Mouse (Mus musculus): ENCODE data around the gene Sema4b. TPM values are rescaled to one million over a fixed set of nuclear protein-coding genes. Genes with fewer than 3 reads are reported as not detected.

The Sema4b gene
- total and polyA plus RNA-seq, 3 experiments, result 1.5 to 9.4 (median 6.7) TPM

DNA sequence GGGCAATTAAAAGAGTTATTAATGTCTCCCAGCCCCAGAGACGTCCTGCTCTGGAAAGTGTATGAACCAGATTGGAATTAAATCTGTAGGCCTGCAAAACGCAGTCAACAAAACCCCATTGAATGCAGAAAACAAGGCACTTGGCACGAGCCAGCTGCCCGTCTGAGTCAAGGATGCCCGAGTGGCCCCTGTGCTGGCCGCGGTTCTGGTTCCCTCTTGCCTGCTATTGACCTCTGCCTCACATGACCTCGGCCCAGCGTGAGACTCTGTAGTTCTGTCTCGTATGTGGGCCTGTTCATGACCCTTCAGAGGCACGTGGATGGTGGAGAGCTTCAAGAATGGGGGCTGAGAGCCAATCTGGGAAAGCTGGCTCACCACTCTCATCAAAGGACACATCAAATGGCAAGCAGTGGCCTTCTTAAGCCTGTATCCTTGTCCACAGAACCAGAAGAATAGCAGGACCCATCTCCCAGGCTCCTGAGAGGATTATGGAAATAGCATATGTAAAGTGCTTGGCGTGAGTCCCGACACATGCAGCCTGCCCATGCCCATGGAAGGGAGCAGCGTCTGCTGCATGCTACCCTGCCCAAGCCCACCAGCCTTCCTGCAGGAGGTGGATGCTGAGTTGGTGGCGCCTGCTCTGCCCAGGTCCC is 15.4 kb downstream of the Sema4b start:
- no peak for DNase-seq (ENCODE audit: extremely low read depth)
- peaks cover 64% of the 10 kb centered on the region for H3K79me2 ChIP-seq (replicated peaks; ENCODE audit: control insufficient read depth, extremely low read depth, insufficient read depth, poor library complexity, severe bottlenecking)
- no peak overlapping the region for H3K9ac ChIP-seq (ENCODE audit: insufficient read depth, low read depth)
- H3K27me3 ChIP-seq (replicated peaks), result no peaks in the 10 kb centered on the region
- peaks cover 55 to 91% of the 10 kb centered on the region in 2 experiments for H3K4me1 ChIP-seq (ENCODE audit: control insufficient read depth in 1 of 2, insufficient read depth in 2 of 2)
- dilution Hi-C loops (cut with MboI; ENCODE audit: extremely low pct_ligation_motif_present, extremely low pct_unique_long_range_greater_than_20kb, low sequenced_read_pairs) (no loop called here), in situ Hi-C loops (cut with MboI; ENCODE audit: low pct_ligation_motif_present, low pct_unique_long_range_greater_than_20kb, low sequenced_read_pairs) (no loop called here)
- no peak overlapping the region for H3K4me3 ChIP-seq (replicated peaks in 1 of 3; ENCODE audit: low read depth in 2 of 3, low read length in 2 of 3, poor library complexity in 1 of 3)
- H3K4me2 ChIP-seq (ENCODE audit: insufficient read depth, low read depth, poor library complexity, severe bottlenecking), result no peak overlapping the region
- peak overlapping the region; percentile 6; the same call in 1 of the 2 replicates for H3K27ac ChIP-seq (ENCODE audit: insufficient read depth, low read depth)
- TF ChIP-seq ZMIZ1 (IDR thresholded peaks at IDR 0.05; ENCODE audit: low read depth, low read length) (no peak), MAZ (IDR thresholded peaks at IDR 0.05; ENCODE audit: low read depth, low read length) (no peak), JUN (IDR thresholded peaks at IDR 0.05; ENCODE audit: insufficient read depth, low read depth, low read length) (no peak), MAFK (IDR thresholded peaks at IDR 0.05; ENCODE audit: insufficient replicate concordance, low read length) (no peak), UBTF (IDR thresholded peaks at IDR 0.05; ENCODE audit: low read depth, low read length) (no peak), USF2 (conservative IDR thresholded peaks at IDR 0.05; ENCODE audit: low read depth, low read length) (no peak), MAX (IDR thresholded peaks at IDR 0.05; ENCODE audit: low read length) (no peak), POLR2AphosphoS2 (IDR thresholded peaks at IDR 0.05; ENCODE audit: low read depth, low read length) (no peak), MYC (IDR thresholded peaks at IDR 0.05; ENCODE audit: low read depth, low read length) (no peak), NELFE (IDR thresholded peaks at IDR 0.05; ENCODE audit: low read depth, low read length) (no peak), E2F4 (IDR thresholded peaks at IDR 0.05; ENCODE audit: insufficient replicate concordance, low read depth, low read length) (no peak), POLR2A (IDR thresholded peaks at IDR 0.05; ENCODE audit: low read depth, low read length) (no peak), TCF12 (IDR thresholded peaks at IDR 0.05; ENCODE audit: low read depth, low read length) (no peak)
- no peaks in the 10 kb centered on the region for H3K9me3 ChIP-seq (replicated peaks; ENCODE audit: low read length)
- peaks cover 4 to 7% of the 10 kb centered on the region in 2 experiments for H3K36me3 ChIP-seq (replicated peaks in 1 of 2; ENCODE audit: control insufficient read depth in 1 of 2, insufficient read depth in 1 of 2, low read length in 1 of 2)

DNA sequence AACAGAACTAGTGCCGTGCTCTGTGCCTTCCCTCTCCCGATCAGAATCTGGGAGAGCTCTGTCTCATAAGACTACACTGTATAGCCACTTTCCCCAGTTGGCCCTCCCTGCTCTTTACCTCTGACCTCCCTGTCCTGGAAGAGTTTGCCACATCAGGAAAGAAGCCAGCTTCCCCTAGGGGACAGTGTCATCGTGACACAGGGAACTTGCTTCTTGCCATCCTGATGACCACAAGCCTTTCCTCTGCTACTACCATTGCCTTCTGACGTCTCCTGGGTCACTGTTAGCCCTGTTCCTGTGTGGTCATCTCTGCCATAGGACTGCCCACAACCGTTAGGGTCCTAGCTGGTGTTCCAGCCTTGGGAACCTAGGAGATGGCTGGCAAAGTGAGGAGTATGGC is 16.3 kb downstream of the Sema4b start:
- H3K4me2 ChIP-seq (ENCODE audit: insufficient read depth, low read depth, poor library complexity, severe bottlenecking), result peak overlapping the region; percentile 22; the same call in 1 of the 2 replicates
- H3K27ac ChIP-seq (ENCODE audit: insufficient read depth, low read depth), result peak overlapping the region; percentile 90
- TF ChIP-seq E2F4 (IDR thresholded peaks at IDR 0.05; ENCODE audit: insufficient replicate concordance, low read depth, low read length), result no peak
- TF ChIP-seq RCOR1 (conservative IDR thresholded peaks at IDR 0.05; ENCODE audit: low read depth, low read length), result no peak
- no peak for TF ChIP-seq GABPA (IDR thresholded peaks at IDR 0.05; ENCODE audit: insufficient replicate concordance, low read depth, low read length)
- TF ChIP-seq JUND (conservative IDR thresholded peaks at IDR 0.05; ENCODE audit: low read depth, low read length), result no peak
- no peak for TF ChIP-seq USF1 (IDR thresholded peaks at IDR 0.05; ENCODE audit: low read depth, low read length)
- no peak for TF ChIP-seq POLR2A (IDR thresholded peaks at IDR 0.05; ENCODE audit: low read depth, low read length)
- no peak for TF ChIP-seq USF2 (conservative IDR thresholded peaks at IDR 0.05; ENCODE audit: low read depth, low read length)
- TF ChIP-seq CHD1 (IDR thresholded peaks at IDR 0.05; ENCODE audit: low read depth, low read length), result 0 out of 2 replicates have a peak, but pooled peaks have one; percentile 33
- peaks cover 62 to 91% of the 10 kb centered on the region in 2 experiments for H3K4me1 ChIP-seq (ENCODE audit: control insufficient read depth in 1 of 2, insufficient read depth in 2 of 2)
- peaks cover 4 to 7% of the 10 kb centered on the region in 2 experiments for H3K36me3 ChIP-seq (replicated peaks in 1 of 2; ENCODE audit: control insufficient read depth in 1 of 2, insufficient read depth in 1 of 2, low read length in 1 of 2)
- in situ Hi-C loops (cut with MboI; ENCODE audit: low pct_ligation_motif_present, low pct_unique_long_range_greater_than_20kb, low sequenced_read_pairs), result no loop called here
- no peak overlapping the region for H3K4me3 ChIP-seq (replicated peaks in 1 of 3; ENCODE audit: low read depth in 2 of 3, low read length in 2 of 3, poor library complexity in 1 of 3)
- no peaks in the 10 kb centered on the region for H3K9me3 ChIP-seq (replicated peaks; ENCODE audit: low read length)
- no peak overlapping the region for H3K9ac ChIP-seq (ENCODE audit: insufficient read depth, low read depth)
- dilution Hi-C loops (cut with MboI; ENCODE audit: extremely low pct_ligation_motif_present, extremely low pct_unique_long_range_greater_than_20kb, low sequenced_read_pairs), result no loop called here
- H3K79me2 ChIP-seq (replicated peaks; ENCODE audit: control insufficient read depth, extremely low read depth, insufficient read depth, poor library complexity, severe bottlenecking), result peaks cover 72% of the 10 kb centered on the region
- DNase-seq (ENCODE audit: extremely low read depth), result no peak
- no peaks in the 10 kb centered on the region for H3K27me3 ChIP-seq (replicated peaks)
